In the genomic region with DNA sequence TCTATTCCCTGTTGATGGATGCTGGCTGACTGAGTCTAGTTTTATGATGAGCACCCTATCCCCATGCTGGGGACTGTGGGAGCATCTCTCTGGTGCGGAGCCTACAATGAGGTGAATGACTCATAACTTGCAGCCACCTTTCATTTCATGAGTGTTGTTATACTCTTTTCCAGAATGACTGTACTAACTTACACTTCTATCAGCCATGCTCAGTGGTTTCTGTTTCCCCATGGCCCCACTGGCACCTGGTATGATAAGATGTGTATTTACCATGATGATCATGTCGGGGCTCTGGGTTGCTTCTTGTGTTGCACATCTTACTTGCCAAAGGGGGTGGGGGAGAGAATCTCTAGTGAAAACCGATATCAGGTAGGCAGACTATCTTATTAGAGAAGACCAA, we compare ENCODE assay signal across 27 mouse cellular contexts.
DNase-seq lines count a peak whose midpoint lies in the region; ATAC-seq and TF ChIP-seq lines count a peak whose summit lies in the region.
"Had no signal": no experiment of that assay in that cellular context is flagged by ENCODE, and none has a peak within 500 bp of the region (broad histone marks: within the 10 kb centered on the region; RNA-seq: fewer than 3 reads in every experiment).

No protein-coding gene starts in this region.

- H3K4me2 ChIP-seq in liver, embryonic 15.5 days: peak overlapping the region; percentile 11; the same call in 1 of the 2 replicates
- H3K4me2 ChIP-seq: heart, embryonic 15.5 days; kidney, embryonic 15.5 days; midbrain, embryonic 15.5 days; neural tube, embryonic 15.5 days had no signal

- peak; percentile 35 to 68 for TF ChIP-seq EP300 in MEL (IDR thresholded peaks at IDR 0.05; ENCODE audit: low read depth in 1 of 2, low read length in 2 of 2)

- DNase-seq in MEL (ENCODE audit: low read depth, low spot score) (peak; percentile 48), liver (peak; percentile 55)
- no peak for DNase-seq in urinary bladder, postnatal 4 days (ENCODE audit: low spot score in 2 of 2)
- DNase-seq in thymus, postnatal 36 days: no peak
- no peak for DNase-seq in layer of hippocampus, adult 11-12 months (ENCODE audit: low spot score)
- DNase-seq: adrenal gland, adult 2 months; adrenal gland, postnatal 36 days; B cell, adult 2 months; cerebellum, adult 2 months; cerebellum, postnatal 14 days; forebrain, postnatal 0 days; gastrocnemius, postnatal 10 days; kidney, postnatal 25 days; right cerebral cortex, postnatal 25 days; thymus, postnatal 14 days had no signal

- H3K9ac ChIP-seq in MEL (ENCODE audit: control insufficient read depth, low read depth, low read length, poor library complexity, severe bottlenecking): no peak overlapping the region
- H3K9ac ChIP-seq in liver, embryonic 15.5 days: no peak overlapping the region
- H3K9ac ChIP-seq: forebrain, postnatal 0 days; heart, embryonic 15.5 days; kidney, embryonic 15.5 days; midbrain, embryonic 15.5 days; neural tube, embryonic 15.5 days had no signal

- no peak for TF ChIP-seq CTCF in MEL (IDR thresholded peaks at IDR 0.05 in 2 of 3, conservative IDR thresholded peaks at IDR 0.05 in 1 of 3; ENCODE audit: control insufficient read depth in 1 of 3, insufficient read depth in 1 of 3, low read depth in 2 of 3, low read length in 3 of 3, poor library complexity in 1 of 3, severe bottlenecking in 1 of 3)

- 49% methylated on average over 3 of the region's 3 CpGs for WGBS in liver, embryonic 15.5 days (ENCODE audit: insufficient replicate concordance)

- H3K27ac ChIP-seq in MEL (ENCODE audit: control insufficient read depth, low read depth, low read length): no peak overlapping the region
- no peak overlapping the region for H3K27ac ChIP-seq in liver, embryonic 15.5 days (replicated peaks)
- H3K27ac ChIP-seq: heart, embryonic 15.5 days; kidney, embryonic 15.5 days; layer of hippocampus, adult 2 months; macrophage; midbrain, embryonic 10.5 days; midbrain, embryonic 15.5 days; neural tube, embryonic 15.5 days had no signal

- peak; percentile 70 for ATAC-seq in liver, embryonic 15.5 days (ENCODE audit: insufficient read depth)
- ATAC-seq in granulocyte monocyte progenitor cell, adult 5-6 weeks (replicated peaks; ENCODE audit: poor library complexity, severe bottlenecking): no peak
- ATAC-seq: forebrain, postnatal 0 days; hindbrain, embryonic 16.5 days; intestine, postnatal 0 days; midbrain, embryonic 15.5 days had no signal

- no peaks in the 10 kb centered on the region for H3K9me3 ChIP-seq in MEL (replicated peaks; ENCODE audit: insufficient read depth, low read length)
- H3K9me3 ChIP-seq in liver, embryonic 15.5 days (replicated peaks): no peaks in the 10 kb centered on the region
- H3K9me3 ChIP-seq: heart, embryonic 15.5 days; kidney, embryonic 15.5 days; midbrain, embryonic 10.5 days; midbrain, embryonic 15.5 days; neural tube, embryonic 15.5 days had no signal

- H3K79me2 ChIP-seq in MEL (ENCODE audit: control insufficient read depth, insufficient read depth, low read length, poor library complexity): peaks cover 9% of the 10 kb centered on the region; the same call in 1 of the 2 replicates

- H3K4me3 ChIP-seq in MEL (ENCODE audit: control insufficient read depth in 1 of 2, insufficient read depth in 1 of 2, low read depth in 2 of 2, low read length in 2 of 2): no peak overlapping the region
- no peak overlapping the region for H3K4me3 ChIP-seq in liver, embryonic 15.5 days (replicated peaks)
- H3K4me3 ChIP-seq: erythroblast, embryonic 14.5 days; heart, embryonic 15.5 days; kidney, embryonic 15.5 days; layer of hippocampus, adult 2 months; midbrain, embryonic 10.5 days; midbrain, embryonic 15.5 days; neural tube, embryonic 15.5 days had no signal

- no peak for TF ChIP-seq POLR2A in MEL (IDR thresholded peaks at IDR 0.05; ENCODE audit: control insufficient read depth in 1 of 2, insufficient read depth in 1 of 2, low read depth in 1 of 2, low read length in 2 of 2, poor library complexity in 1 of 2)

- no peak for TF ChIP-seq RAD21 in MEL (IDR thresholded peaks at IDR 0.05; ENCODE audit: low read depth, low read length)

- no peaks in the 10 kb centered on the region for H3K27me3 ChIP-seq in MEL (ENCODE audit: control insufficient read depth in 1 of 2, insufficient read depth in 2 of 2, low read length in 2 of 2)
- H3K27me3 ChIP-seq in liver, embryonic 15.5 days: no peaks in the 10 kb centered on the region
- H3K27me3 ChIP-seq: heart, embryonic 15.5 days; kidney, embryonic 15.5 days; midbrain, embryonic 15.5 days; neural tube, embryonic 15.5 days had no signal

- H3K36me3 ChIP-seq in MEL (ENCODE audit: control insufficient read depth in 1 of 2, insufficient read depth in 2 of 2, low read length in 2 of 2): peaks cover 32 to 71% of the 10 kb centered on the region in 2 experiments
- H3K36me3 ChIP-seq in liver, embryonic 15.5 days (replicated peaks): 0 out of 2 replicates have a peak, but pooled peaks cover 8% of the 10 kb centered on the region
- H3K36me3 ChIP-seq: heart, embryonic 15.5 days; midbrain, embryonic 10.5 days; midbrain, embryonic 15.5 days; neural tube, embryonic 15.5 days had no signal

- H3K4me1 ChIP-seq in MEL (ENCODE audit: control insufficient read depth in 1 of 2, insufficient read depth in 2 of 2, low read length in 2 of 2): peaks cover 5 to 8% of the 10 kb centered on the region in 2 experiments; a peak in 1 of 4 replicates
- peaks cover 26% of the 10 kb centered on the region for H3K4me1 ChIP-seq in liver, embryonic 15.5 days (replicated peaks)
- H3K4me1 ChIP-seq: kidney, embryonic 15.5 days; midbrain, embryonic 10.5 days; midbrain, embryonic 15.5 days; neural tube, embryonic 15.5 days had no signal

TF ChIP-seq in MEL, 35 proteins besides CTCF, POLR2A, EP300 and RAD21:
- TF ChIP-seq UBTF (IDR thresholded peaks at IDR 0.05; ENCODE audit: borderline replicate concordance, insufficient read depth, low read depth, low read length): no peak
- TF ChIP-seq MAFK (IDR thresholded peaks at IDR 0.05; ENCODE audit: borderline replicate concordance, low read depth, low read length): no peak
- peak; percentile 23; the same call in 1 of the 2 replicates for TF ChIP-seq TAL1 (IDR thresholded peaks at IDR 0.05; ENCODE audit: low read length)
- TF ChIP-seq BHLHE40 (IDR thresholded peaks at IDR 0.05; ENCODE audit: borderline replicate concordance, low read depth, low read length): no peak
- TF ChIP-seq GABPA (IDR thresholded peaks at IDR 0.05; ENCODE audit: low read depth, low read length): no peak
- TF ChIP-seq ZMIZ1 (IDR thresholded peaks at IDR 0.05; ENCODE audit: low read depth, low read length): 0 out of 2 replicates have a peak, but pooled peaks have one; percentile 47
- TF ChIP-seq NRF1 (IDR thresholded peaks at IDR 0.05; ENCODE audit: insufficient read depth, low read depth, low read length, poor library complexity, severe bottlenecking): no peak
- TF ChIP-seq ELF1 (IDR thresholded peaks at IDR 0.05; ENCODE audit: low read depth, low read length): no peak
- TF ChIP-seq ETS1 (IDR thresholded peaks at IDR 0.05; ENCODE audit: low read depth, low read length): peak; percentile 56
- TF ChIP-seq SIN3A (IDR thresholded peaks at IDR 0.05; ENCODE audit: low read length): no peak
- peak; percentile 36; the same call in 1 of the 2 replicates for TF ChIP-seq TCF12 (IDR thresholded peaks at IDR 0.05; ENCODE audit: low read depth, low read length)
- no peak for TF ChIP-seq USF2 (IDR thresholded peaks at IDR 0.05; ENCODE audit: borderline replicate concordance in 1 of 2, insufficient read depth in 1 of 2, low read depth in 1 of 2, low read length in 2 of 2)
- 0 out of 2 replicates have a peak, but pooled peaks have one; percentile 25 for TF ChIP-seq GATA1 (IDR thresholded peaks at IDR 0.05; ENCODE audit: low read depth, low read length)

Comparison
In these comparisons a context has a peak if more than half of its experiments do, and no peak if none do; other contexts are left out.
1. DNase-seq: peak in MEL (single experiment) and liver (single experiment); none in urinary bladder, postnatal 4 days (0 of 2), thymus, postnatal 36 days (0 of 2) and layer of hippocampus, adult 11-12 months (single experiment).